9 mouse cellular contexts compared by ENCODE assay signal in genomic region chr10:41937176-41937575, GRCm38 (mm10).
DNase-seq lines count a peak whose midpoint lies in the region; ATAC-seq and TF ChIP-seq lines count a peak whose summit lies in the region.
"Had no signal": no experiment of that assay in that cellular context is flagged by ENCODE, and none has a peak within 500 bp of the region (broad histone marks: within the 10 kb centered on the region; RNA-seq: fewer than 3 reads in every experiment).

No protein-coding gene starts in this region.

- H3K4me3 ChIP-seq in kidney, embryonic 14.5 days (ENCODE audit: low read length): no peak overlapping the region
- H3K4me3 ChIP-seq in MEL (ENCODE audit: control insufficient read depth in 1 of 2, insufficient read depth in 1 of 2, low read depth in 2 of 2, low read length in 2 of 2): no peak overlapping the region
- H3K4me3 ChIP-seq in heart, embryonic 15.5 days: no peak overlapping the region
- no peak overlapping the region for H3K4me3 ChIP-seq in hindbrain, embryonic 10.5 days
- H3K4me3 ChIP-seq: liver, embryonic 13.5 days had no signal

- no peak for DNase-seq in kidney, adult 8-10 months
- DNase-seq in MEL (ENCODE audit: low read depth, low spot score): peak; percentile 42
- peak; percentile 72 to 84 for DNase-seq in natural killer cell, adult 2 months (ENCODE audit: low spot score in 2 of 2)
- DNase-seq in cerebellum, adult 9-10 months: no peak
- no peak for DNase-seq in cerebellum, postnatal 10 days
- no peak for DNase-seq in hindbrain, embryonic 10.5 days (ENCODE audit: low spot score)
- DNase-seq: liver, embryonic 13.5 days had no signal

- peak overlapping the region; percentile 59; the same call in 1 of the 2 replicates for H3K27ac ChIP-seq in kidney, embryonic 14.5 days (ENCODE audit: low read depth, low read length)
- peak overlapping the region; percentile 29; the same call in 1 of the 2 replicates for H3K27ac ChIP-seq in MEL (ENCODE audit: control insufficient read depth, low read depth, low read length)
- H3K27ac ChIP-seq in heart, embryonic 15.5 days: peak overlapping the region; percentile 97
- no peak overlapping the region for H3K27ac ChIP-seq in hindbrain, embryonic 10.5 days
- H3K27ac ChIP-seq: liver, embryonic 13.5 days had no signal

- ATAC-seq in kidney, embryonic 14.5 days (ENCODE audit: low FRiP score, low TSS enrichment): no peak
- no peak for ATAC-seq in heart, embryonic 15.5 days (replicated peaks; ENCODE audit: insufficient number of reproducible peaks, insufficient read depth, low FRiP score, low read depth)

- no peak for TF ChIP-seq CTCF in MEL (IDR thresholded peaks at IDR 0.05 in 2 of 3, conservative IDR thresholded peaks at IDR 0.05 in 1 of 3; ENCODE audit: control insufficient read depth in 1 of 3, insufficient read depth in 1 of 3, low read depth in 2 of 3, low read length in 3 of 3, poor library complexity in 1 of 3, severe bottlenecking in 1 of 3)

- no peaks in the 10 kb centered on the region for H3K36me3 ChIP-seq in kidney, embryonic 14.5 days (ENCODE audit: control insufficient read depth, insufficient read depth, low read length)
- H3K36me3 ChIP-seq in MEL (ENCODE audit: control insufficient read depth in 1 of 2, insufficient read depth in 2 of 2, low read length in 2 of 2): peaks cover 0 to 14% of the 10 kb centered on the region in 2 experiments; a peak in 2 of 4 replicates
- no peaks in the 10 kb centered on the region for H3K36me3 ChIP-seq in heart, embryonic 15.5 days
- no peaks in the 10 kb centered on the region for H3K36me3 ChIP-seq in hindbrain, embryonic 10.5 days
- H3K36me3 ChIP-seq: liver, embryonic 13.5 days had no signal

- no peaks in the 10 kb centered on the region for H3K9me3 ChIP-seq in kidney, embryonic 14.5 days (ENCODE audit: control insufficient read depth, low read length)
- no peaks in the 10 kb centered on the region for H3K9me3 ChIP-seq in MEL (replicated peaks; ENCODE audit: insufficient read depth, low read length)
- no peaks in the 10 kb centered on the region for H3K9me3 ChIP-seq in heart, embryonic 15.5 days (replicated peaks)
- no peaks in the 10 kb centered on the region for H3K9me3 ChIP-seq in hindbrain, embryonic 10.5 days

- H3K79me2 ChIP-seq in MEL (ENCODE audit: control insufficient read depth, insufficient read depth, low read length, poor library complexity): no peaks in the 10 kb centered on the region

- H3K27me3 ChIP-seq in kidney, embryonic 14.5 days (ENCODE audit: control insufficient read depth, insufficient read depth, low read length): no peaks in the 10 kb centered on the region
- H3K27me3 ChIP-seq in MEL (ENCODE audit: control insufficient read depth in 1 of 2, insufficient read depth in 2 of 2, low read length in 2 of 2): no peaks in the 10 kb centered on the region
- H3K27me3 ChIP-seq in heart, embryonic 15.5 days: no peaks in the 10 kb centered on the region
- no peaks in the 10 kb centered on the region for H3K27me3 ChIP-seq in hindbrain, embryonic 10.5 days (ENCODE audit: insufficient read depth, poor library complexity, severe bottlenecking)

- H3K4me2 ChIP-seq in kidney, embryonic 14.5 days (replicated peaks; ENCODE audit: low read depth, low read length): no peak overlapping the region
- no peak overlapping the region for H3K4me2 ChIP-seq in heart, embryonic 15.5 days
- H3K4me2 ChIP-seq: liver, embryonic 13.5 days had no signal

- TF ChIP-seq POLR2A in MEL (IDR thresholded peaks at IDR 0.05; ENCODE audit: control insufficient read depth in 1 of 2, insufficient read depth in 1 of 2, low read depth in 1 of 2, low read length in 2 of 2, poor library complexity in 1 of 2): no peak

- TF ChIP-seq EP300 in MEL (IDR thresholded peaks at IDR 0.05; ENCODE audit: low read depth in 1 of 2, low read length in 2 of 2): peak; percentile 45 to 72; a peak in 3 of 4 replicates

- no peak for TF ChIP-seq RAD21 in MEL (IDR thresholded peaks at IDR 0.05; ENCODE audit: low read depth, low read length)

- H3K4me1 ChIP-seq in kidney, embryonic 14.5 days (ENCODE audit: control insufficient read depth, insufficient read depth, low read length): peaks cover 27% of the 10 kb centered on the region
- peaks cover 5 to 34% of the 10 kb centered on the region in 2 experiments for H3K4me1 ChIP-seq in MEL (ENCODE audit: control insufficient read depth in 1 of 2, insufficient read depth in 2 of 2, low read length in 2 of 2)
- peaks cover 55% of the 10 kb centered on the region for H3K4me1 ChIP-seq in heart, embryonic 15.5 days (replicated peaks)
- peaks cover 29% of the 10 kb centered on the region for H3K4me1 ChIP-seq in hindbrain, embryonic 10.5 days (replicated peaks)

- 31% methylated on average over 4 of the region's 4 CpGs for WGBS in kidney, embryonic 14.5 days
- 38% methylated on average over 4 of the region's 4 CpGs for WGBS in heart, embryonic 15.5 days
- WGBS in hindbrain, embryonic 10.5 days: 68% methylated on average over 4 of the region's 4 CpGs

- no peak overlapping the region for H3K9ac ChIP-seq in kidney, embryonic 14.5 days (ENCODE audit: low read depth, low read length)
- H3K9ac ChIP-seq in MEL (ENCODE audit: control insufficient read depth, low read depth, low read length, poor library complexity, severe bottlenecking): no peak overlapping the region; the same call in 1 of the 2 replicates
- no peak overlapping the region for H3K9ac ChIP-seq in heart, embryonic 15.5 days
- H3K9ac ChIP-seq: liver, embryonic 13.5 days had no signal

TF ChIP-seq in MEL, 35 proteins besides CTCF, POLR2A, EP300 and RAD21:
- TF ChIP-seq TCF12 (IDR thresholded peaks at IDR 0.05; ENCODE audit: low read depth, low read length): peak; percentile 27; the same call in 1 of the 2 replicates
- TF ChIP-seq TAL1 (IDR thresholded peaks at IDR 0.05; ENCODE audit: low read length): peak; percentile 8; the same call in 1 of the 2 replicates
- no peak for TF ChIP-seq BHLHE40 (IDR thresholded peaks at IDR 0.05; ENCODE audit: borderline replicate concordance, low read depth, low read length)
- peak; percentile 56 for TF ChIP-seq GATA1 (IDR thresholded peaks at IDR 0.05; ENCODE audit: low read depth, low read length)

Comparison
In these comparisons a context has a peak if more than half of its experiments do, and no peak if none do; other contexts are left out.
1. DNase-seq: peak in MEL (single experiment) and natural killer cell, adult 2 months (2 of 2); none in kidney, adult 8-10 months (0 of 2), cerebellum, adult 9-10 months (single experiment), cerebellum, postnatal 10 days (0 of 2) and hindbrain, embryonic 10.5 days (single experiment).